Mouse (Mus musculus) regulatory T cell (primary cell): ENCODE measurements around the gene Sf3b1.
"Not testable (repeated sequence)": the region's sequence is repeated elsewhere in the genome, so short reads cannot be mapped to it uniquely, and the experiment has no call there.

ENCODE experiments used
- in situ Hi-C: fragments of 300-600 bp; cut with MboI, MseI; formaldehyde crosslinking; loops from one replicate; pipeline ENCODE4 v1.15.1; 2025; ENCODE audit warnings: high pct_unique_total_duplicates

The Sf3b1 gene

GRCm38 (mm10) chr1:55028512-55029249 is 1.4 kb upstream of the Sf3b1 start:
- in situ Hi-C loops: loop anchor here (10.0 kb wide), 1 partner anchor 56 kb away; the partner anchor contains the start of genes Hspd1 and Hspe1

- in situ Hi-C loops: loop anchor here (10.0 kb wide), 1 partner anchor 57 kb away; the partner anchor contains the start of genes Hspd1 and Hspe1
These were observed 685 bp upstream of the Sf3b1 start for GRCm38 (mm10) chr1:55027966-55028365.

- in situ Hi-C loops: loop anchor here (10.0 kb wide), 1 partner anchor 58 kb away; the partner anchor contains the start of genes Hspd1 and Hspe1
These were observed 633 bp downstream of the Sf3b1 start for GRCm38 (mm10) chr1:55026444-55027252.

GRCm38 (mm10) chr1:55025656-55026430 is 1.4 kb downstream of the Sf3b1 start:
- in situ Hi-C loops: loop anchor here (10.0 kb wide), 1 partner anchor 59 kb away; the partner anchor contains the start of genes Hspd1 and Hspe1

- in situ Hi-C loops: loop anchor here (10.0 kb wide), 1 partner anchor 63 kb away; the partner anchor contains the start of genes Hspd1 and Hspe1
These were observed 5.4 kb downstream of the Sf3b1 start for GRCm38 (mm10) chr1:55021907-55022306.

GRCm38 (mm10) chr1:55012513-55012912 is 14.8 kb downstream of the Sf3b1 start:
- in situ Hi-C loops: no loop called here

GRCm38 (mm10) chr1:55008313-55008712 is 19.0 kb downstream of the Sf3b1 start:
- in situ Hi-C loops: not testable (repeated sequence)

- in situ Hi-C loops: no loop called here
These were observed 33.7 kb downstream of the Sf3b1 start for GRCm38 (mm10) chr1:54993581-54993980.

- in situ Hi-C loops: no loop called here
These were observed 41.0 kb downstream of the Sf3b1 start for GRCm38 (mm10) chr1:54986248-54986647.

- in situ Hi-C loops: no loop called here
These were observed 41.5 kb downstream of the Sf3b1 start for GRCm38 (mm10) chr1:54985831-54986230.

GRCm38 (mm10) chr1:54984154-54984553 is 43.1 kb downstream of the Sf3b1 start:
- in situ Hi-C loops: no loop called here

- in situ Hi-C loops: no loop called here
These were observed 43.9 kb downstream of the Sf3b1 start for GRCm38 (mm10) chr1:54983339-54983738.

- in situ Hi-C loops: no loop called here
These were observed 44.6 kb downstream of the Sf3b1 start for GRCm38 (mm10) chr1:54982636-54983035.

- in situ Hi-C loops: loop anchor here (5.0 kb wide), 1 partner anchor 327 kb away; no protein-coding TSS in a partner anchor
These were observed 47.9 kb downstream of the Sf3b1 start for GRCm38 (mm10) chr1:54979226-54979984.

GRCm38 (mm10) chr1:54971687-54972404 is 55.4 kb downstream of the Sf3b1 start:
- in situ Hi-C loops: no loop called here

- in situ Hi-C loops: no loop called here
These were observed 60.4 kb downstream of the Sf3b1 start for GRCm38 (mm10) chr1:54966858-54967257.

GRCm38 (mm10) chr1:54965159-54965995 is 61.9 kb downstream of the Sf3b1 start:
- in situ Hi-C loops: no loop called here

- in situ Hi-C loops: no loop called here
These were observed 65.6 kb downstream of the Sf3b1 start for GRCm38 (mm10) chr1:54961724-54962123.

GRCm38 (mm10) chr1:54960613-54961165 is 66.6 kb downstream of the Sf3b1 start:
- in situ Hi-C loops: no loop called here
